Mouse (Mus musculus): ENCODE measurements around the gene Pdlim5. TPM values are rescaled to one million over a fixed set of nuclear protein-coding genes. Genes with fewer than 3 reads are reported as not detected.

Gene Pdlim5
- polyA plus RNA-seq, 1 experiment from 2014 or later: 14.3 TPM

DNA sequence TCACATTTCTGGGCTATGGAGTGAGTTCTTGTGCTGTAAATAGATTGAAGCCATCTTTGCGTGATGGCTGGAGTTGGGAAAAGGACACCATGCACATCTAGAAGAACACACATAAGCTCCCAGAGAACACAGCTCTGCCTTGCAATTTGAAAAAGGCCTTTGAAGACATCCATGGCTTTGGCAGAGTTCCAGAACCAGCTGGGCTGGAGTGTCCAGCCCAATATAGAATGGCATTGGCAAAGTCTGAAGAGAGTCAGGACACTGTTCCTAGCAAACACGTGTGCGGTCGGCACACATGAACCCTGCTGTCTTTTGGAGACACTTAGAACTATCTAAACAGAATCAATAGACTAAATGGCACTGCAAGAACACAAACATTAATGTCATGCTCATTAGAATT is 26.7 kb upstream of the Pdlim5 start:
- WGBS: 82% methylated on average over 4 of the region's 4 CpGs
- Histone ChIP-seq H3K4me3 (replicated peaks; ENCODE audit: low read depth, low read length) (no peak overlapping the region), H3K27me3 (ENCODE audit: control insufficient read depth, insufficient read depth, low read length) (no peaks in the 10 kb centered on the region), H3K4me1 (ENCODE audit: control insufficient read depth, insufficient read depth, low read length) (no peaks in the 10 kb centered on the region), H3K4me2 (ENCODE audit: low read length) (no peak overlapping the region), H3K9me3 (ENCODE audit: control insufficient read depth, low read length) (no peaks in the 10 kb centered on the region), H3K36me3 (ENCODE audit: control insufficient read depth, insufficient read depth, low read length) (no peaks in the 10 kb centered on the region), H3K9ac (replicated peaks; ENCODE audit: low read length) (no peak overlapping the region), H3K27ac (replicated peaks; ENCODE audit: low read depth, low read length) (no peak overlapping the region)
- no peak for ATAC-seq (ENCODE audit: low FRiP score, low TSS enrichment)
- peak; percentile 48 for DNase-seq

DNA sequence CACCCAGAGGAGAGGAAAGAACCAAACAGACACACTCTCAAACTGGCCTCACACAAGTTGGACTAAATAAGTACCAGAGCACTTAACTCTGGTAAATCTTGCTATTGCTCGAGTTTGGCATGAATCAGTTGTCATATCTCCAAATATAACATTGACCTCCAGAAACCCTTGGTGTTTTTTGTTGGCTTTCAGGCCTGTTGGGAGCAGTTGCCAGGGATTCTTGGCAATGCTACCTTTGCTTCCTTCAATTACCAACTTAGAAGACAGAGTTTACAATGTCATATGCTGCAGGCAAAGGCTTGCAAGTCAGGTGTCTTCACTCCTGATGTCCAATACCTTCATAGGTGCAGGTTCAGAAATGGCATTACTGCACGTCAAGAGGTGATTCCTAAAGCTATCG is 26.0 kb upstream of the Pdlim5 start:
- WGBS: 88% methylated on average over 3 of the region's 3 CpGs
- no peak overlapping the region for H3K27ac ChIP-seq (replicated peaks; ENCODE audit: low read depth, low read length)

DNA sequence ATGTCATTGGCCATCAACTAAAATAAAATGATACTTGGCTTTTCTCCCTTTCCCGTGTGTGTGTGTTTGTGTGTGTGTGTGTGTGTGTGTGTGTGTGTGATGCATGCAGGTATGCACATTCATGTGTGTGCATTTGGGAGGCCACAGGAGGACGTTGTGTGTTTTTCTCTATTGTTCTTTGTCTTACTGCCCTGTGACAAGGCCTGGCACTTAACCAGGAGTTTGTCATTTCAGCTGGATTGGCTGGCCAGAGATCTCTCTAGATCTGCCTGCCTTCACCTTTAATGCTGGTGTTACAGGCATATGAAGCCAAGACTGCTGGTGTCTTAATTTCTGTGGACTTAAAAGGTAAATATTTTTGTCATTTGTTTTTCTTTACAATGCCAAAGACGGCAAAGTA is 22.5 kb upstream of the Pdlim5 start:
- DNase-seq (no peak), ATAC-seq (ENCODE audit: low FRiP score, low TSS enrichment) (no peak)
- Histone ChIP-seq H3K9me3 (ENCODE audit: control insufficient read depth, low read length) (no peaks in the 10 kb centered on the region), H3K4me1 (ENCODE audit: control insufficient read depth, insufficient read depth, low read length) (no peaks in the 10 kb centered on the region), H3K4me2 (ENCODE audit: low read length) (no peak overlapping the region), H3K36me3 (ENCODE audit: control insufficient read depth, insufficient read depth, low read length) (no peaks in the 10 kb centered on the region), H3K9ac (replicated peaks; ENCODE audit: low read length) (no peak overlapping the region), H3K27ac (replicated peaks; ENCODE audit: low read depth, low read length) (no peak overlapping the region), H3K4me3 (replicated peaks; ENCODE audit: low read depth, low read length) (no peak overlapping the region), H3K27me3 (ENCODE audit: control insufficient read depth, insufficient read depth, low read length) (no peaks in the 10 kb centered on the region)
- 79% methylated on average over 3 of the region's 3 CpGs for WGBS

More for the DNA sequence above, 26.0 kb upstream of the Pdlim5 start:
- Histone ChIP-seq H3K9ac (replicated peaks; ENCODE audit: low read length) (no peak overlapping the region), H3K4me3 (replicated peaks; ENCODE audit: low read depth, low read length) (no peak overlapping the region), H3K4me2 (ENCODE audit: low read length) (no peak overlapping the region), H3K36me3 (ENCODE audit: control insufficient read depth, insufficient read depth, low read length) (no peaks in the 10 kb centered on the region), H3K27me3 (ENCODE audit: control insufficient read depth, insufficient read depth, low read length) (no peaks in the 10 kb centered on the region), H3K9me3 (ENCODE audit: control insufficient read depth, low read length) (no peaks in the 10 kb centered on the region), H3K4me1 (ENCODE audit: control insufficient read depth, insufficient read depth, low read length) (no peaks in the 10 kb centered on the region)
- no peak for ATAC-seq (ENCODE audit: low FRiP score, low TSS enrichment)
- no peak for DNase-seq

DNA sequence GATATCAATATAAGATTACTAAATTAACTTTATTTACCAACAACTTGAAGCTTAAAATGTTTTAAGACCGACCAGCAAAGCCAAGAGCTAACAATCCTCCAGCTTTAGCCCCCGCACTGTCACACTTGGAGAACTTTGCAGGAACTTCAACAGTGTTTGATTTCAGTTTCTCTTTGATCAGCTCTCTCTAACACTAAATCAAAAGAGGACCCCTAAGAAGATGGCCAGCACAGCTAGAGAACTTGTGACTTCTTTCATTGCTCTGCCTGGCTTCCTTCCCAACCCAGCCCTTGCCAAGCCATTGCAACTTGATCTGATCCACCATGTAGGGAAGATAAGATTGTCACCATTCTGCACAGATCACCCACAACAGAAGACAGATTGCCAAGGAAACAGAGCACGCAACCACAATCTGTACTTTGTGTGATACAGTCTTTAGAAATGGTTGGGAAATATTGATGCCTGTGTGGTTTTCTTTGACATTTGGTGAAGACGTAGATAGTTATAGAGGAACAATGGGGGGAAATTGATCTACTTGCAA is 17.9 kb upstream of the Pdlim5 start:
- no peaks in the 10 kb centered on the region for H3K36me3 ChIP-seq (ENCODE audit: control insufficient read depth, insufficient read depth, low read length)
- no peak for DNase-seq
- no peak overlapping the region for H3K4me3 ChIP-seq (replicated peaks; ENCODE audit: low read depth, low read length)
- H3K9me3 ChIP-seq (ENCODE audit: control insufficient read depth, low read length): no peaks in the 10 kb centered on the region
- 80% methylated on average over 4 of the region's 4 CpGs for WGBS
- H3K27ac ChIP-seq (replicated peaks; ENCODE audit: low read depth, low read length): no peak overlapping the region
- no peak overlapping the region for H3K4me2 ChIP-seq (ENCODE audit: low read length)
- no peaks in the 10 kb centered on the region for H3K27me3 ChIP-seq (ENCODE audit: control insufficient read depth, insufficient read depth, low read length)
- H3K9ac ChIP-seq (replicated peaks; ENCODE audit: low read length): no peak overlapping the region
- H3K4me1 ChIP-seq (ENCODE audit: control insufficient read depth, insufficient read depth, low read length): no peaks in the 10 kb centered on the region
- no peak for ATAC-seq (ENCODE audit: low FRiP score, low TSS enrichment)

DNA sequence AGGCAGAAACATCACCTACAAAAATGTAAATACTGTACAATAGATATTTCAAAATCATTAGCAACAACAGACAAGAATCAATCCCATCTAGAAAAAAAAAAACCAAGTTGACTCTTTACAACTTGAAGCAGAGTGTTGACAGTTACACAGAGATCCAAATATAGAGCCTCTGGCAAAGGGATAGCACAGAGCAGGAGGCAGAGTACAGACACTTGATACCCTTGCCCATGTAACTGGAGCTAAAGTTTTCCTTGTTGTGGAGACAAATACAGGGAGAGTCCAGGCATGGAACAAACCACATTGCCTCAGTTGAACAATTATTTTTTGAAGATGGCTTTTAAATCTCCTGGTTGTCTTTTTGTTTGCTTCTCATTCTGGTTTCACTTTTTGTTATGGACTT is 15.4 kb upstream of the Pdlim5 start:
- Histone ChIP-seq H3K27ac (replicated peaks; ENCODE audit: low read depth, low read length) (no peak overlapping the region), H3K4me3 (replicated peaks; ENCODE audit: low read depth, low read length) (no peak overlapping the region), H3K27me3 (ENCODE audit: control insufficient read depth, insufficient read depth, low read length) (no peaks in the 10 kb centered on the region), H3K4me1 (ENCODE audit: control insufficient read depth, insufficient read depth, low read length) (no peaks in the 10 kb centered on the region), H3K9me3 (ENCODE audit: control insufficient read depth, low read length) (no peaks in the 10 kb centered on the region), H3K9ac (replicated peaks; ENCODE audit: low read length) (no peak overlapping the region), H3K4me2 (ENCODE audit: low read length) (no peak overlapping the region), H3K36me3 (ENCODE audit: control insufficient read depth, insufficient read depth, low read length) (no peaks in the 10 kb centered on the region)
- DNase-seq (no peak), ATAC-seq (ENCODE audit: low FRiP score, low TSS enrichment) (no peak)

DNA sequence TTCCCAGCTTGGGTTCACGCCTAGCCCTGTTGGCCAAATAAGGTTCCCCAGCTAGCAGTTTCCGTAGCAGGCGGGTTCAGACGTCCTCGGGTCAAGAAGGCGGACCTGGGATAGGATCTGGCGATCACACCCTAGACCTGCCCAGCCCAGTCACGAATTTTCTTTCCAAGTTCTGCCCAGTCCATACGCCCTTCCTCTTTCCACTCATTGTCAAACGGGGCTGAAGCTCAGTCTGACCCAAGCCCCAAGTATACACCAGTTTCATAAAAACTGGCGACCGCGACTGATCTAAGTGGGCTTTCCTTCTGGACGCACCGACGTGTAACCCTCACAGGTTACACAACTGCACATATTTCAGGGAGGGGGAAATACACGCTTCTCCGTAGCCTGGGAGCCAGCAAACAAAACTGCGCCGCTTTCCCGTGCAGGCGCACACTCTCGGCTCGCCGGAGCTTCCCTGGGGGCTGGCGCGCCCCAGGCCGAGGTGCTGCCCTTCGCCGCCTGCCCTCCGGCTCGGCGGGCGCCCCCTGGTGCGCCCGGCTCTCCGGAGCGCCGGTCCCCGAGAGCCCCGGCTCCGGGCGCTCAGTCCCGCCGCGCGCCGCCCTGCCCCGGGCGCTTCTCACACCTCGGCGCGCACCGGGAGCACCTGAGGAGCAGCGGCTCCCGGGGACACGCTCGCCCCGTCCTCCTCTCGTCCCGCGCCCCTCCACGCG is 544 bp downstream of the Pdlim5 start:
- Histone ChIP-seq H3K4me1 (ENCODE audit: control insufficient read depth, insufficient read depth, low read length) (peaks cover 6% of the 10 kb centered on the region), H3K36me3 (ENCODE audit: control insufficient read depth, insufficient read depth, low read length) (no peaks in the 10 kb centered on the region), H3K4me3 (replicated peaks; ENCODE audit: low read depth, low read length) (peak overlapping the region; percentile 77), H3K27me3 (ENCODE audit: control insufficient read depth, insufficient read depth, low read length) (peaks cover 10% of the 10 kb centered on the region; the same call in 1 of the 2 replicates), H3K9ac (replicated peaks; ENCODE audit: low read length) (peak overlapping the region; percentile 67), H3K27ac (replicated peaks; ENCODE audit: low read depth, low read length) (peak overlapping the region; percentile 41; the same call in 1 of the 2 replicates), H3K4me2 (ENCODE audit: low read length) (peak overlapping the region; percentile 92), H3K9me3 (ENCODE audit: control insufficient read depth, low read length) (no peaks in the 10 kb centered on the region)
- DNase-seq: peak; percentile 40
- under 1% methylated on average over 62 of the region's 64 CpGs for WGBS
- ATAC-seq (ENCODE audit: low FRiP score, low TSS enrichment): peak; percentile 81

DNA sequence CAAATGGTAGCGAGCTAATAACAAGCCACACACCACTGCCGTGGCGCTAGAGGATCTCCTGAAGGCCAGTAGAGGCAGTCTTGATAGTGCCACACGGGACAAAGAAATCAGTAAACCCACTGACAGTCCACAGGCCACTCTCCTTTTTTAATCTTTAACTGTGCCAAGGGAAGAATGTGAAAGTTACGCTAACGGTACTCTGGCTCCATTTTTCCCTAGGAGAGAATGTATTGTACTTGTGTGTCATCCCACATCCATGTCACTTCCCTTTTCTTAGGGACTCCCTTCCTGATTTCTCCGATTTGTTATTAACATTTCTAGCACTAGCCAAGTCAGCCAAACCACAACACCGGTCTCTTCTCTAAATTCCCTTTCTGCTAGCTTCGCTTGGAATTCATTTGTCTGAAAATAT is 1.5 kb downstream of the Pdlim5 start:
- WGBS: 58% methylated on average over 9 of the region's 9 CpGs
- Histone ChIP-seq H3K9ac (replicated peaks; ENCODE audit: low read length) (no peak overlapping the region), H3K4me1 (ENCODE audit: control insufficient read depth, insufficient read depth, low read length) (peaks cover 6% of the 10 kb centered on the region), H3K27ac (replicated peaks; ENCODE audit: low read depth, low read length) (no peak overlapping the region), H3K4me3 (replicated peaks; ENCODE audit: low read depth, low read length) (peak overlapping the region; percentile 77; the same call in 1 of the 2 replicates), H3K36me3 (ENCODE audit: control insufficient read depth, insufficient read depth, low read length) (no peaks in the 10 kb centered on the region), H3K4me2 (ENCODE audit: low read length) (peak overlapping the region; percentile 92), H3K27me3 (ENCODE audit: control insufficient read depth, insufficient read depth, low read length) (peaks cover 10% of the 10 kb centered on the region; the same call in 1 of the 2 replicates), H3K9me3 (ENCODE audit: control insufficient read depth, low read length) (no peaks in the 10 kb centered on the region)
- peak; percentile 22 for DNase-seq
- ATAC-seq (ENCODE audit: low FRiP score, low TSS enrichment): no peak

DNA sequence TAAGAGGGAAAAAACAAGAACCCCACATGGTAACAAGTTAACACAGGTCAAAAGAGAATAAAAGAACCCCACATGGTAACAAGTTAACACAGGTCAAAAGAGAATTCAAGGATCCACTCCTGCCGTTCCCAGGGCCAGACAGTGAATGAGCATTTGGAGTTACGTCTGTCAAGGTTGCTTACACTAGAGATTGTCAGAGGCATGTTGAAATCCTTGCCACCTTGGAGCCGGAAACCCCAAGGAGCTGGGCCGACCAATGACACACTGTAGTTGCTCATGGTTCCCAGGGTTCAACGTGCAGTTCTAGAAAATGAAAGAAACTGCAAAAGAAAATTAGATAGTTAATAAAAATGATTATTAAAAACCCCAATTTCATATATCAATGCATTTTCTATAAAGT is 4.0 kb downstream of the Pdlim5 start:
- WGBS: 52% methylated on average over 5 of the region's 5 CpGs
- no peak overlapping the region for H3K4me3 ChIP-seq (replicated peaks; ENCODE audit: low read depth, low read length)
- H3K4me1 ChIP-seq (ENCODE audit: control insufficient read depth, insufficient read depth, low read length): peaks cover 6% of the 10 kb centered on the region
- peaks cover 10% of the 10 kb centered on the region; the same call in 1 of the 2 replicates for H3K27me3 ChIP-seq (ENCODE audit: control insufficient read depth, insufficient read depth, low read length)
- H3K27ac ChIP-seq (replicated peaks; ENCODE audit: low read depth, low read length): no peak overlapping the region
- no peaks in the 10 kb centered on the region for H3K9me3 ChIP-seq (ENCODE audit: control insufficient read depth, low read length)
- no peaks in the 10 kb centered on the region for H3K36me3 ChIP-seq (ENCODE audit: control insufficient read depth, insufficient read depth, low read length)
- DNase-seq (no peak), ATAC-seq (ENCODE audit: low FRiP score, low TSS enrichment) (no peak)
- no peak overlapping the region for H3K9ac ChIP-seq (replicated peaks; ENCODE audit: low read length)
- no peak overlapping the region for H3K4me2 ChIP-seq (ENCODE audit: low read length)

DNA sequence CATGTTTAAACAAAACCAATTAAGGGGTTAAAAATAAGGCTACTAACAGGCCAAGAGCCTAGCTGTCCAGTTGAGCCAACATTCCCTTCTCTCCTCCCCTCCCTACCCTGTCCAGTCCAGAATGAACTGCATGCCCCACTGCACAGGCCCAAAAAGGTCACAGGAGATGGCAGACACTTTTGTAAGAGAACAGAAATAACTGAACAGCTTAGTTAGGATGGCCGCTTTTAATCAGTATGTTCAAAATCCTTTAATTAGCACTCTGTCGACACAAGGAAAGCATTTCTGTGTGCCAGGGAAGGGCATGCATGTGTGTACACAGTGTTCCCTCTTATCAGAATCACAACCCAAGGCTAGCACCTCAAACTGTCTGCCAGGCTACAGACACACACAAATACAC is 5.2 kb downstream of the Pdlim5 start:
- Histone ChIP-seq H3K9ac (replicated peaks; ENCODE audit: low read length) (no peak overlapping the region), H3K27ac (replicated peaks; ENCODE audit: low read depth, low read length) (no peak overlapping the region), H3K4me2 (ENCODE audit: low read length) (no peak overlapping the region), H3K36me3 (ENCODE audit: control insufficient read depth, insufficient read depth, low read length) (no peaks in the 10 kb centered on the region), H3K4me3 (replicated peaks; ENCODE audit: low read depth, low read length) (no peak overlapping the region), H3K4me1 (ENCODE audit: control insufficient read depth, insufficient read depth, low read length) (peaks cover 6% of the 10 kb centered on the region), H3K9me3 (ENCODE audit: control insufficient read depth, low read length) (no peaks in the 10 kb centered on the region), H3K27me3 (ENCODE audit: control insufficient read depth, insufficient read depth, low read length) (peaks cover 10% of the 10 kb centered on the region; the same call in 1 of the 2 replicates)
- no peak for ATAC-seq (ENCODE audit: low FRiP score, low TSS enrichment)
- WGBS: 15% methylated on average over 2 of the region's 2 CpGs
- no peak for DNase-seq

Data from midbrain, embryonic 14.5 days (tissue).